Mouse (Mus musculus) myocyte (in vitro differentiated cells): ENCODE measurements around the gene Ak2.

Source experiments
- CEBPB ChIP-seq: IDR thresholded peaks from 2 replicates; pipeline ENCODE4 v1.6.1; 2011; ENCODE audit warnings: mild to moderate bottlenecking, moderate library complexity; ENCODE audit not compliant: poor library complexity, insufficient read depth, severe bottlenecking
- MYOD1 ChIP-seq, 3 experiments: IDR thresholded peaks; one replicate each; pipeline ENCODE4 v1.6.1; 2011; ENCODE audit warnings: control low read depth in 2 of 3, low read depth in 2 of 3, mild to moderate bottlenecking in 2 of 3, moderate library complexity in 1 of 3; ENCODE audit not compliant: insufficient read length in 2 of 3, control insufficient read depth in 1 of 3
- POLR2A ChIP-seq: IDR thresholded peaks from one replicate; pipeline ENCODE4 v1.6.1; 2011; ENCODE audit warnings: low read depth, mild to moderate bottlenecking, control low read depth, moderate library complexity; ENCODE audit not compliant: insufficient read length
- POLR2AphosphoS2 ChIP-seq: IDR thresholded peaks from one replicate; pipeline ENCODE4 v1.6.1; 2011; ENCODE audit warnings: low read depth, control low read depth; ENCODE audit not compliant: insufficient read length
- USF1 ChIP-seq: IDR thresholded peaks from one replicate; pipeline ENCODE4 v1.6.1; 2011; ENCODE audit warnings: low read depth, mild to moderate bottlenecking, control low read depth, moderate library complexity

GRCm38 (mm10) chr4:129025707-129026106 is 33.9 kb downstream of the Ak2 start:
- TF ChIP-seq POLR2A: no peak
- no peak for TF ChIP-seq MYOD1 (IDR thresholded peaks at IDR 0.05; ENCODE audit: control insufficient read depth in 1 of 3, insufficient read length in 2 of 3, low read depth in 2 of 3)
- no peak for TF ChIP-seq USF1
- no peak for TF ChIP-seq POLR2AphosphoS2
- TF ChIP-seq CEBPB: no peak
